Comparison of ENCODE assay signal across 10 mouse cellular contexts in genomic region chr2:34938269-34939208, GRCm38 (mm10). TPM values are rescaled to one million over a fixed set of nuclear protein-coding genes. Genes with fewer than 3 reads are reported as not detected.
DNase-seq lines count a peak whose midpoint lies in the region; ATAC-seq and TF ChIP-seq lines count a peak whose summit lies in the region.
"Had no signal": no experiment of that assay in that cellular context is flagged by ENCODE, and none has a peak within 500 bp of the region (broad histone marks: within the 10 kb centered on the region; RNA-seq: fewer than 3 reads in every experiment).

No protein-coding gene starts in this region.

- TF ChIP-seq POLR2A in bone marrow, adult 2 months (IDR thresholded peaks at IDR 0.05; ENCODE audit: borderline replicate concordance, control insufficient read depth, low read depth, low read length): no peak

- WGBS in kidney, postnatal 0 days: 60% methylated on average over 8 of the region's 8 CpGs
- 2% methylated on average over 8 of the region's 8 CpGs for WGBS in bone marrow, adult 2 months
- 77% methylated on average over 8 of the region's 8 CpGs for WGBS in forebrain, embryonic 16.5 days

- peak overlapping the region; percentile 25; the same call in 1 of the 2 replicates for H3K27ac ChIP-seq in kidney, postnatal 0 days
- H3K27ac ChIP-seq in bone marrow, adult 2 months (ENCODE audit: control insufficient read depth, insufficient read depth, low read depth, low read length, poor library complexity): peak overlapping the region; percentile 25; the same call in 1 of the 2 replicates
- no peak overlapping the region for H3K27ac ChIP-seq in forebrain, embryonic 16.5 days (ENCODE audit: low read length)
- H3K27ac ChIP-seq: left cerebral cortex, adult 2 months; neural tube, embryonic 13.5 days had no signal

- H3K4me1 ChIP-seq in kidney, postnatal 0 days (replicated peaks; ENCODE audit: insufficient read depth, low read length): peaks cover 7% of the 10 kb centered on the region; the same call in 1 of the 2 replicates
- peaks cover 11% of the 10 kb centered on the region for H3K4me1 ChIP-seq in bone marrow, adult 2 months (ENCODE audit: control insufficient read depth, insufficient read depth, low read length)
- H3K4me1 ChIP-seq in forebrain, embryonic 16.5 days (replicated peaks; ENCODE audit: control insufficient read depth, insufficient read depth, low read length): no peaks in the 10 kb centered on the region

- no peak overlapping the region for H3K4me3 ChIP-seq in kidney, postnatal 0 days (replicated peaks; ENCODE audit: low read depth, low read length)
- no peak overlapping the region for H3K4me3 ChIP-seq in bone marrow, adult 2 months (replicated peaks; ENCODE audit: control insufficient read depth, low read depth, low read length)
- H3K4me3 ChIP-seq in forebrain, embryonic 16.5 days (replicated peaks; ENCODE audit: low read length): no peak overlapping the region
- H3K4me3 ChIP-seq: left cerebral cortex, adult 2 months; neural tube, embryonic 13.5 days had no signal

- H3K9ac ChIP-seq in kidney, postnatal 0 days (ENCODE audit: low read depth, low read length): no peak overlapping the region
- H3K9ac ChIP-seq in forebrain, embryonic 16.5 days (replicated peaks; ENCODE audit: low read depth, low read length): no peak overlapping the region
- H3K9ac ChIP-seq: neural tube, embryonic 13.5 days had no signal

- TF ChIP-seq CTCF in kidney, postnatal 0 days (IDR thresholded peaks at IDR 0.05; ENCODE audit: low read depth): no peak
- TF ChIP-seq CTCF in bone marrow, adult 2 months (IDR thresholded peaks at IDR 0.05; ENCODE audit: control insufficient read depth, insufficient read depth, low read length): no peak

- intact Hi-C loops in heart, postnatal 36 days (cut with DNase I): no loop called here

- ATAC-seq in kidney, postnatal 0 days (replicated peaks; ENCODE audit: low FRiP score, low read depth): no peak
- no peak for ATAC-seq in forebrain, embryonic 16.5 days

- no peaks in the 10 kb centered on the region for H3K36me3 ChIP-seq in kidney, postnatal 0 days (ENCODE audit: insufficient read depth, low read length)
- H3K36me3 ChIP-seq in forebrain, embryonic 16.5 days (ENCODE audit: control insufficient read depth, insufficient read depth): no peaks in the 10 kb centered on the region
- H3K36me3 ChIP-seq: neural tube, embryonic 13.5 days had no signal

- no peak overlapping the region for H3K4me2 ChIP-seq in kidney, postnatal 0 days (ENCODE audit: low read length)
- no peak overlapping the region for H3K4me2 ChIP-seq in forebrain, embryonic 16.5 days (ENCODE audit: low read length)
- H3K4me2 ChIP-seq: neural tube, embryonic 13.5 days had no signal

- no peaks in the 10 kb centered on the region for H3K27me3 ChIP-seq in kidney, postnatal 0 days (ENCODE audit: insufficient read depth, low read length)
- no peaks in the 10 kb centered on the region for H3K27me3 ChIP-seq in forebrain, embryonic 16.5 days (replicated peaks; ENCODE audit: control insufficient read depth, insufficient read depth, low read length)
- H3K27me3 ChIP-seq: neural tube, embryonic 13.5 days had no signal

- H3K9me3 ChIP-seq in kidney, postnatal 0 days (replicated peaks; ENCODE audit: low read length): no peaks in the 10 kb centered on the region
- no peaks in the 10 kb centered on the region for H3K9me3 ChIP-seq in forebrain, embryonic 16.5 days (ENCODE audit: control insufficient read depth, low read length)
- H3K9me3 ChIP-seq: neural tube, embryonic 13.5 days had no signal

- peak; percentile 18 for DNase-seq in kidney, postnatal 0 days (ENCODE audit: low spot score)
- DNase-seq in kidney, postnatal 36 days: no peak
- DNase-seq in heart, postnatal 36 days: peak; percentile 31 to 40
- peak; percentile 68 for DNase-seq in thymus, postnatal 0 days (ENCODE audit: low spot score)
- no peak for DNase-seq in layer of hippocampus, adult 11-12 months (ENCODE audit: low spot score)
- no peak for DNase-seq in kidney, adult 8-10 months

RNA-seq across cellular contexts. Expression of gene Traf1, which starts 23.0 kb away (rescaled TPM):
- 18.6 and 20.6 TPM in 2 replicates for polyA plus RNA-seq in kidney, postnatal 0 days (2015; fragmentation: Nextera tagmentation; extraction: Ambion mirVana)
- 6.7 and 9.8 TPM in 2 replicates for polyA plus RNA-seq in bone marrow, adult 2 months (2011; ENCODE audit: insufficient read depth, insufficient read length, low replicate concordance, missing spikeins)
- total RNA-seq in heart, postnatal 36 days (2021): 1 to 10 TPM in 1 of 2 experiments, under 1 TPM in 1; 1.00 to 1.8 TPM
- polyA plus RNA-seq in thymus, postnatal 0 days (2015; fragmentation: Nextera tagmentation; extraction: Ambion mirVana): 14.3 and 15.4 TPM in 2 replicates
- 1.3 and 1.8 TPM in 2 replicates for polyA plus RNA-seq in forebrain, embryonic 16.5 days (2015; fragmentation: Nextera tagmentation; extraction: Ambion mirVana)

RNA-seq across cellular contexts. Expression of gene Phf19, which starts 24.7 kb away (rescaled TPM):
- 6.8 and 8.7 TPM in 2 replicates for polyA plus RNA-seq in kidney, postnatal 0 days (2015; fragmentation: Nextera tagmentation; extraction: Ambion mirVana)
- polyA plus RNA-seq in bone marrow, adult 2 months (2011; ENCODE audit: insufficient read depth, insufficient read length, low replicate concordance, missing spikeins): 2.5 and 7.1 TPM in 2 replicates
- total RNA-seq in heart, postnatal 36 days (2021): under 1 TPM; 0.78 to 0.98 TPM
- 10.7 TPM in 2 replicates for polyA plus RNA-seq in thymus, postnatal 0 days (2015; fragmentation: Nextera tagmentation; extraction: Ambion mirVana)
- 3.8 and 4.5 TPM in 2 replicates for polyA plus RNA-seq in forebrain, embryonic 16.5 days (2015; fragmentation: Nextera tagmentation; extraction: Ambion mirVana)

Comparison
In these comparisons a context has a peak if more than half of its experiments do, and no peak if none do; other contexts are left out.
1. DNase-seq: peak in kidney, postnatal 0 days (single experiment), heart, postnatal 36 days (2 of 2) and thymus, postnatal 0 days (single experiment); none in kidney, postnatal 36 days (0 of 2), layer of hippocampus, adult 11-12 months (single experiment) and kidney, adult 8-10 months (0 of 2).